Mouse (Mus musculus) retina, postnatal 1 day (tissue): Measurements from ENCODE around the gene Tgoln1.

Source experiments
- DNase-seq: peaks from one replicate; pipeline ENCODE4 v3.0.0-alpha.2; 2012

The Tgoln1 gene

GRCm38 (mm10) chr6:72627276-72627675, 10.5 kb upstream of the Tgoln1 start:
- peak; percentile 29 for DNase-seq

- no peak for DNase-seq
Observed at GRCm38 (mm10) chr6:72626391-72626790, 9.6 kb upstream of the Tgoln1 start.

GRCm38 (mm10) chr6:72623661-72624402, 7.0 kb upstream of the Tgoln1 start:
- DNase-seq: no peak

GRCm38 (mm10) chr6:72622917-72623316, 6.1 kb upstream of the Tgoln1 start:
- no peak for DNase-seq

- DNase-seq: no peak
Observed at GRCm38 (mm10) chr6:72620920-72621319, 4.1 kb upstream of the Tgoln1 start.

- no peak for DNase-seq
Observed at GRCm38 (mm10) chr6:72619734-72620532, 3.1 kb upstream of the Tgoln1 start.

GRCm38 (mm10) chr6:72615561-72616375, 1.0 kb downstream of the Tgoln1 start:
- no peak for DNase-seq

- no peak for DNase-seq
Observed at GRCm38 (mm10) chr6:72615151-72615550, 1.6 kb downstream of the Tgoln1 start.

GRCm38 (mm10) chr6:72610261-72610660, 6.5 kb downstream of the Tgoln1 start:
- no peak for DNase-seq

GRCm38 (mm10) chr6:72608662-72609184, 8.1 kb downstream of the Tgoln1 start:
- no peak for DNase-seq

GRCm38 (mm10) chr6:72607676-72608075, 9.1 kb downstream of the Tgoln1 start:
- no peak for DNase-seq

- no peak for DNase-seq
Observed at GRCm38 (mm10) chr6:72607060-72607459, 9.7 kb downstream of the Tgoln1 start.

GRCm38 (mm10) chr6:72604066-72604465, 12.7 kb downstream of the Tgoln1 start:
- DNase-seq: no peak

- peak; percentile 78 for DNase-seq
Observed at GRCm38 (mm10) chr6:72601732-72602131, 15.1 kb downstream of the Tgoln1 start.

- no peak for DNase-seq
Observed at GRCm38 (mm10) chr6:72600771-72601170, 16.0 kb downstream of the Tgoln1 start.

GRCm38 (mm10) chr6:72600216-72600615, 16.6 kb downstream of the Tgoln1 start:
- DNase-seq: no peak

GRCm38 (mm10) chr6:72598791-72599557, 17.8 kb downstream of the Tgoln1 start:
- no peak for DNase-seq

GRCm38 (mm10) chr6:72597956-72598753, 18.6 kb downstream of the Tgoln1 start, which contains the start of the genes Elmod3 and Retsat:
Gene Elmod3, minus strand, starts transcription at chr6:72598413.
Gene Retsat, plus strand, starts transcription at chr6:72598475.
- DNase-seq: peak; percentile 99

GRCm38 (mm10) chr6:72597083-72597874, 19.5 kb downstream of the Tgoln1 start:
- DNase-seq: peak; percentile 6

- DNase-seq: no peak
Observed at GRCm38 (mm10) chr6:72593914-72594313, 22.9 kb downstream of the Tgoln1 start.
